Mouse (Mus musculus): Measurements from ENCODE around the gene Odc1. TPM values are rescaled to one million over a fixed set of nuclear protein-coding genes. Genes with fewer than 3 reads are reported as not detected.

Odc1 gene
- polyA plus RNA-seq, 2 experiments: 178 to 223 TPM

- no peak for ATAC-seq (ENCODE audit: low FRiP score, low read depth)
- TF ChIP-seq POLR2A (IDR thresholded peaks at IDR 0.05; ENCODE audit: borderline replicate concordance, extremely low read depth, insufficient read depth, insufficient read length): no peak
- no peak overlapping the region for H3K4me3 ChIP-seq (replicated peaks; ENCODE audit: low read length)
Observed at GRCm38 (mm10) chr12:17529180-17529579, 15.4 kb upstream of the Odc1 start.

GRCm38 (mm10) chr12:17529726-17530125 is 14.9 kb upstream of the Odc1 start:
- DNase-seq (ENCODE audit: low spot score): no peak

More at GRCm38 (mm10) chr12:17529180-17529579, 15.4 kb upstream of the Odc1 start:
- Histone ChIP-seq H3K4me2 (replicated peaks; ENCODE audit: low read depth, low read length, severe bottlenecking) (no peak overlapping the region), H3K27me3 (ENCODE audit: control insufficient read depth, insufficient read depth, low read length) (no peaks in the 10 kb centered on the region), H3K4me1 (ENCODE audit: control insufficient read depth, insufficient read depth, low read length) (no peaks in the 10 kb centered on the region), H3K9me3 (ENCODE audit: control insufficient read depth, low read length) (no peaks in the 10 kb centered on the region), H3K36me3 (ENCODE audit: control insufficient read depth, insufficient read depth, low read length) (no peaks in the 10 kb centered on the region), H3K27ac (replicated peaks; ENCODE audit: low read depth, low read length) (no peak overlapping the region), H3K9ac (ENCODE audit: low read depth, low read length, severe bottlenecking) (no peak overlapping the region)
- 79% methylated on average over 3 of the region's 3 CpGs for WGBS
- DNase-seq (ENCODE audit: low spot score): no peak

GRCm38 (mm10) chr12:17530825-17531224 is 13.8 kb upstream of the Odc1 start:
- H3K9ac ChIP-seq (ENCODE audit: low read depth, low read length, severe bottlenecking): no peak overlapping the region
- H3K4me3 ChIP-seq (replicated peaks; ENCODE audit: low read length): no peak overlapping the region
- DNase-seq (ENCODE audit: low spot score) (no peak), ATAC-seq (ENCODE audit: low FRiP score, low read depth) (no peak)
- TF ChIP-seq POLR2A (IDR thresholded peaks at IDR 0.05; ENCODE audit: borderline replicate concordance, extremely low read depth, insufficient read depth, insufficient read length): no peak
- H3K9me3 ChIP-seq (ENCODE audit: control insufficient read depth, low read length): no peaks in the 10 kb centered on the region
- H3K36me3 ChIP-seq (ENCODE audit: control insufficient read depth, insufficient read depth, low read length): no peaks in the 10 kb centered on the region
- WGBS: 67% methylated on average over 4 of the region's 4 CpGs
- H3K4me2 ChIP-seq (replicated peaks; ENCODE audit: low read depth, low read length, severe bottlenecking): no peak overlapping the region
- no peak overlapping the region for H3K27ac ChIP-seq (replicated peaks; ENCODE audit: low read depth, low read length)
- no peaks in the 10 kb centered on the region for H3K27me3 ChIP-seq (ENCODE audit: control insufficient read depth, insufficient read depth, low read length)
- no peaks in the 10 kb centered on the region for H3K4me1 ChIP-seq (ENCODE audit: control insufficient read depth, insufficient read depth, low read length)

More at GRCm38 (mm10) chr12:17529726-17530125, 14.9 kb upstream of the Odc1 start:
- no peak overlapping the region for H3K27ac ChIP-seq (replicated peaks; ENCODE audit: low read depth, low read length)
- H3K27me3 ChIP-seq (ENCODE audit: control insufficient read depth, insufficient read depth, low read length): no peaks in the 10 kb centered on the region
- no peaks in the 10 kb centered on the region for H3K9me3 ChIP-seq (ENCODE audit: control insufficient read depth, low read length)
- no peak overlapping the region for H3K9ac ChIP-seq (ENCODE audit: low read depth, low read length, severe bottlenecking)
- WGBS: 76% methylated on average over 6 of the region's 6 CpGs
- no peak for TF ChIP-seq POLR2A (IDR thresholded peaks at IDR 0.05; ENCODE audit: borderline replicate concordance, extremely low read depth, insufficient read depth, insufficient read length)
- H3K36me3 ChIP-seq (ENCODE audit: control insufficient read depth, insufficient read depth, low read length): no peaks in the 10 kb centered on the region
- H3K4me2 ChIP-seq (replicated peaks; ENCODE audit: low read depth, low read length, severe bottlenecking): no peak overlapping the region
- no peaks in the 10 kb centered on the region for H3K4me1 ChIP-seq (ENCODE audit: control insufficient read depth, insufficient read depth, low read length)
- ATAC-seq (ENCODE audit: low FRiP score, low read depth): no peak
- H3K4me3 ChIP-seq (replicated peaks; ENCODE audit: low read length): no peak overlapping the region

- Histone ChIP-seq H3K36me3 (ENCODE audit: control insufficient read depth, insufficient read depth, low read length) (no peaks in the 10 kb centered on the region), H3K27ac (replicated peaks; ENCODE audit: low read depth, low read length) (no peak overlapping the region), H3K27me3 (ENCODE audit: control insufficient read depth, insufficient read depth, low read length) (no peaks in the 10 kb centered on the region), H3K4me3 (replicated peaks; ENCODE audit: low read length) (no peak overlapping the region), H3K4me2 (replicated peaks; ENCODE audit: low read depth, low read length, severe bottlenecking) (no peak overlapping the region), H3K9me3 (ENCODE audit: control insufficient read depth, low read length) (no peaks in the 10 kb centered on the region), H3K9ac (ENCODE audit: low read depth, low read length, severe bottlenecking) (no peak overlapping the region), H3K4me1 (ENCODE audit: control insufficient read depth, insufficient read depth, low read length) (no peaks in the 10 kb centered on the region)
- TF ChIP-seq POLR2A (IDR thresholded peaks at IDR 0.05; ENCODE audit: borderline replicate concordance, extremely low read depth, insufficient read depth, insufficient read length): no peak
- DNase-seq (ENCODE audit: low spot score) (no peak), ATAC-seq (ENCODE audit: low FRiP score, low read depth) (no peak)
- WGBS: 95% methylated on average over 3 of the region's 3 CpGs
Observed at GRCm38 (mm10) chr12:17536222-17536621, 8.4 kb upstream of the Odc1 start.

GRCm38 (mm10) chr12:17537147-17537546 is 7.4 kb upstream of the Odc1 start:
- 82% methylated on average over 3 of the region's 3 CpGs for WGBS

GRCm38 (mm10) chr12:17538087-17538486 is 6.5 kb upstream of the Odc1 start:
- H3K27me3 ChIP-seq (ENCODE audit: control insufficient read depth, insufficient read depth, low read length): no peaks in the 10 kb centered on the region
- H3K4me3 ChIP-seq (replicated peaks; ENCODE audit: low read length): no peak overlapping the region
- H3K27ac ChIP-seq (replicated peaks; ENCODE audit: low read depth, low read length): no peak overlapping the region
- no peak for TF ChIP-seq POLR2A (IDR thresholded peaks at IDR 0.05; ENCODE audit: borderline replicate concordance, extremely low read depth, insufficient read depth, insufficient read length)
- H3K9ac ChIP-seq (ENCODE audit: low read depth, low read length, severe bottlenecking): no peak overlapping the region
- no peaks in the 10 kb centered on the region for H3K9me3 ChIP-seq (ENCODE audit: control insufficient read depth, low read length)
- no peaks in the 10 kb centered on the region for H3K36me3 ChIP-seq (ENCODE audit: control insufficient read depth, insufficient read depth, low read length)
- 83% methylated on average over 3 of the region's 3 CpGs for WGBS
- DNase-seq (ENCODE audit: low spot score) (no peak), ATAC-seq (ENCODE audit: low FRiP score, low read depth) (no peak)
- H3K4me2 ChIP-seq (replicated peaks; ENCODE audit: low read depth, low read length, severe bottlenecking): no peak overlapping the region
- H3K4me1 ChIP-seq (ENCODE audit: control insufficient read depth, insufficient read depth, low read length): no peaks in the 10 kb centered on the region

More at GRCm38 (mm10) chr12:17537147-17537546, 7.4 kb upstream of the Odc1 start:
- Histone ChIP-seq H3K9me3 (ENCODE audit: control insufficient read depth, low read length) (no peaks in the 10 kb centered on the region), H3K27me3 (ENCODE audit: control insufficient read depth, insufficient read depth, low read length) (no peaks in the 10 kb centered on the region), H3K9ac (ENCODE audit: low read depth, low read length, severe bottlenecking) (no peak overlapping the region), H3K4me2 (replicated peaks; ENCODE audit: low read depth, low read length, severe bottlenecking) (no peak overlapping the region), H3K27ac (replicated peaks; ENCODE audit: low read depth, low read length) (no peak overlapping the region), H3K36me3 (ENCODE audit: control insufficient read depth, insufficient read depth, low read length) (no peaks in the 10 kb centered on the region), H3K4me3 (replicated peaks; ENCODE audit: low read length) (no peak overlapping the region), H3K4me1 (ENCODE audit: control insufficient read depth, insufficient read depth, low read length) (no peaks in the 10 kb centered on the region)
- ATAC-seq (ENCODE audit: low FRiP score, low read depth) (no peak), DNase-seq (ENCODE audit: low spot score) (no peak)
- TF ChIP-seq POLR2A (IDR thresholded peaks at IDR 0.05; ENCODE audit: borderline replicate concordance, extremely low read depth, insufficient read depth, insufficient read length): no peak
